16 mouse cellular contexts compared by ENCODE assay signal in genomic region chr11:117959166-117959565, GRCm38 (mm10). TPM values are rescaled to one million over a fixed set of nuclear protein-coding genes. Genes with fewer than 3 reads are reported as not detected.
DNase-seq lines count a peak whose midpoint lies in the region; ATAC-seq and TF ChIP-seq lines count a peak whose summit lies in the region.
"Had no signal": no experiment of that assay in that cellular context is flagged by ENCODE, and none has a peak within 500 bp of the region (broad histone marks: within the 10 kb centered on the region; RNA-seq: fewer than 3 reads in every experiment).

No protein-coding gene starts in this region.

- no peak overlapping the region for H3K4me3 ChIP-seq in liver, adult 2 months (ENCODE audit: insufficient read depth, low read depth, low read length)
- H3K4me3 ChIP-seq in E14TG2a.4 (replicated peaks; ENCODE audit: low read length) (0 out of 2 replicates have a peak overlapping the region, but pooled peaks have one; percentile 11), macrophage (ENCODE audit: inconsistent target) (no peak overlapping the region)
- H3K4me3 ChIP-seq in forebrain, embryonic 16.5 days (replicated peaks; ENCODE audit: low read length), result no peak overlapping the region
- H3K4me3 ChIP-seq: embryonic facial prominence, embryonic 13.5 days; forebrain, embryonic 12.5 days; hindbrain, embryonic 15.5 days had no signal

- no peaks in the 10 kb centered on the region for H3K27me3 ChIP-seq in liver, adult 2 months (ENCODE audit: control insufficient read depth, insufficient read depth, low read length)
- H3K27me3 ChIP-seq in E14TG2a.4 (ENCODE audit: insufficient read depth, low read length), result peaks cover 7% of the 10 kb centered on the region
- no peaks in the 10 kb centered on the region for H3K27me3 ChIP-seq in forebrain, embryonic 16.5 days (replicated peaks; ENCODE audit: control insufficient read depth, insufficient read depth, low read length)
- H3K27me3 ChIP-seq: embryonic facial prominence, embryonic 13.5 days; hindbrain, embryonic 15.5 days had no signal

- H3K27ac ChIP-seq in liver, adult 2 months (replicated peaks; ENCODE audit: insufficient read depth, low read depth, low read length), result peak overlapping the region; percentile 58
- H3K27ac ChIP-seq in macrophage, result peak overlapping the region; percentile 78
- H3K27ac ChIP-seq in forebrain, embryonic 16.5 days (ENCODE audit: low read length), result no peak overlapping the region
- H3K27ac ChIP-seq: embryonic facial prominence, embryonic 13.5 days; forebrain, embryonic 12.5 days; hindbrain, embryonic 15.5 days had no signal

- H3K36me3 ChIP-seq in liver, adult 2 months (ENCODE audit: control insufficient read depth, insufficient read depth, low read length), result no peaks in the 10 kb centered on the region
- H3K36me3 ChIP-seq in E14TG2a.4 (ENCODE audit: insufficient read depth, low read length) (peaks cover 1% of the 10 kb centered on the region; the same call in 1 of the 2 replicates), macrophage (ENCODE audit: inconsistent target) (no peaks in the 10 kb centered on the region)
- H3K36me3 ChIP-seq in forebrain, embryonic 16.5 days (ENCODE audit: control insufficient read depth, insufficient read depth), result no peaks in the 10 kb centered on the region
- H3K36me3 ChIP-seq: embryonic facial prominence, embryonic 13.5 days; forebrain, embryonic 12.5 days; G1E; hindbrain, embryonic 15.5 days had no signal

- peaks cover 37% of the 10 kb centered on the region for H3K4me1 ChIP-seq in liver, adult 2 months (ENCODE audit: control insufficient read depth, insufficient read depth, low read length)
- peaks cover 89% of the 10 kb centered on the region for H3K4me1 ChIP-seq in E14TG2a.4 (replicated peaks; ENCODE audit: low read depth, low read length)
- peaks cover 37% of the 10 kb centered on the region for H3K4me1 ChIP-seq in forebrain, embryonic 16.5 days (replicated peaks; ENCODE audit: control insufficient read depth, insufficient read depth, low read length)

- no peak for ATAC-seq in forebrain, embryonic 16.5 days
- ATAC-seq: forebrain, postnatal 0 days; intestine, embryonic 16.5 days had no signal

- no peak overlapping the region for H3K9ac ChIP-seq in liver, adult 2 months (ENCODE audit: low read depth, low read length)
- no peak overlapping the region for H3K9ac ChIP-seq in forebrain, embryonic 16.5 days (replicated peaks; ENCODE audit: low read depth, low read length)
- H3K9ac ChIP-seq: forebrain, embryonic 12.5 days; forebrain, postnatal 0 days; hindbrain, embryonic 15.5 days had no signal

- no peak for TF ChIP-seq POLR2A in liver, adult 2 months (IDR thresholded peaks at IDR 0.05; ENCODE audit: extremely low read depth, insufficient read depth, low read length)

- TF ChIP-seq CTCF in liver, adult 2 months (IDR thresholded peaks at IDR 0.05; ENCODE audit: low read depth, low read length), result no peak
- no peak for TF ChIP-seq CTCF in E14TG2a.4 (conservative IDR thresholded peaks at IDR 0.05; ENCODE audit: low read length)

- WGBS in liver, adult 2 months, result 44% methylated on average over 4 of the region's 4 CpGs
- WGBS in macrophage (ENCODE audit: missing documents), result 72% methylated on average over 4 of the region's 4 CpGs
- 85% methylated on average over 4 of the region's 4 CpGs for whole genome bisulfite sequencing in forebrain, embryonic 16.5 days

- H3K79me2 ChIP-seq in liver, adult 2 months (ENCODE audit: control insufficient read depth, insufficient read depth, low read length), result no peaks in the 10 kb centered on the region
- no peaks in the 10 kb centered on the region for H3K79me2 ChIP-seq in macrophage (ENCODE audit: inconsistent target)

- no peak overlapping the region for H3K4me2 ChIP-seq in forebrain, embryonic 16.5 days (ENCODE audit: low read length)
- H3K4me2 ChIP-seq: embryonic facial prominence, embryonic 13.5 days; forebrain, embryonic 12.5 days; hindbrain, embryonic 15.5 days had no signal

- no peaks in the 10 kb centered on the region for H3K9me3 ChIP-seq in E14TG2a.4 (ENCODE audit: low read length)
- H3K9me3 ChIP-seq in forebrain, embryonic 16.5 days (ENCODE audit: control insufficient read depth, low read length), result no peaks in the 10 kb centered on the region
- H3K9me3 ChIP-seq: embryonic facial prominence, embryonic 13.5 days; forebrain, embryonic 12.5 days; G1E; hindbrain, embryonic 15.5 days had no signal

- DNase-seq in adrenal gland, postnatal 14 days, result peak; percentile 56
- no peak for DNase-seq in adrenal gland, adult 8-10 months
- DNase-seq in liver, adult 2 months (ENCODE audit: extremely low read depth, low read depth, low spot score), result peak; percentile 84
- no peak for DNase-seq in liver
- DNase-seq: cerebellum, adult 11-12 months; cerebellum, adult 9-10 months; cerebellum, postnatal 36 days; forebrain, postnatal 0 days had no signal

RNA-seq across cellular contexts. Expression of gene Socs3, which starts 10.7 kb away (rescaled TPM):
- 4.8 and 6.5 TPM in 2 replicates for total RNA-seq in adrenal gland, postnatal 14 days (2021)
- 10 to 100 TPM in 1 of 4 experiments, 1 to 10 TPM in 3; 4.4 to 14.6 (median 5.4) TPM for total RNA-seq in adrenal gland, adult 8-10 months (2022)
- total RNA-seq in liver, adult 2 months (2014; rRNA removed), result 2.0 and 2.4 TPM in 2 replicates
- 4.0 and 7.5 TPM in 2 replicates for polyA plus RNA-seq in liver, adult 2 months (2012; rRNA removed)
- total RNA-seq in macrophage (2018; cell fraction: chromatin; rRNA removed), result 100 to 1,000 TPM in 18 of 26 experiments, 10 to 100 TPM in 5, 1 to 10 TPM in 3; 3.6 to 749 (median 239) TPM
- total RNA-seq in macrophage (2018; cell fraction: cytosol; rRNA removed), result 1,000 to 10,000 TPM in 3 of 26 experiments, 100 to 1,000 TPM in 15, 10 to 100 TPM in 6, 1 to 10 TPM in 2; 3.4 to 1,133 (median 302) TPM
- 1,000 to 10,000 TPM in 2 of 26 experiments, 100 to 1,000 TPM in 17, 10 to 100 TPM in 6, 1 to 10 TPM in 1; 3.2 to 1,503 (median 563) TPM for total RNA-seq in macrophage (2018; cell fraction: nucleus; rRNA removed)
- 2.0 to 6.9 TPM (median 2.3 TPM) in 3 replicates for polyA plus RNA-seq in macrophage (2018)
- 11.7 and 13.7 TPM in 2 replicates for polyA plus RNA-seq in forebrain, embryonic 16.5 days (2015; fragmentation: Nextera tagmentation; extraction: Ambion mirVana)

RNA-seq across cellular contexts. Expression of gene Pgs1, which starts 26.9 kb away (rescaled TPM):
- total RNA-seq in adrenal gland, postnatal 14 days (2021), result 32.9 and 39.2 TPM in 2 replicates
- total RNA-seq in adrenal gland, adult 8-10 months (2022), result 10 to 100 TPM; 52.7 to 76.9 (median 68.2) TPM
- 4.7 and 5.0 TPM in 2 replicates for total RNA-seq in liver, adult 2 months (2014; rRNA removed)
- polyA plus RNA-seq in liver, adult 2 months (2012; rRNA removed), result 17.8 and 22.1 TPM in 2 replicates
- 100 to 1,000 TPM; 115 to 839 (median 194) TPM for total RNA-seq in macrophage (2018; cell fraction: chromatin; rRNA removed)
- total RNA-seq in macrophage (2018; cell fraction: cytosol; rRNA removed), result 10 to 100 TPM; 18.3 to 57.3 (median 29.4) TPM
- total RNA-seq in macrophage (2018; cell fraction: nucleus; rRNA removed), result 100 to 1,000 TPM in 16 of 26 experiments, 10 to 100 TPM in 10; 65.7 to 895 (median 111) TPM
- 12.0 to 40.0 TPM (median 28.0 TPM) in 3 replicates for polyA plus RNA-seq in macrophage (2018)
- 56.9 and 58.1 TPM in 2 replicates for polyA plus RNA-seq in forebrain, embryonic 16.5 days (2015; fragmentation: Nextera tagmentation; extraction: Ambion mirVana)

Comparison
In these comparisons a context has a peak if more than half of its experiments do, and no peak if none do; other contexts are left out.
1. DNase-seq: peak in adrenal gland, postnatal 14 days (single experiment) and liver, adult 2 months (single experiment); none in adrenal gland, adult 8-10 months (single experiment) and liver (single experiment).